Mouse (Mus musculus): ENCODE results near the gene D6Ertd527e. TPM values are rescaled to one million over a fixed set of nuclear protein-coding genes. Genes with fewer than 3 reads are reported as not detected.

Gene D6Ertd527e
- polyA plus RNA-seq, 2 experiments: 0.56 to 1.6 TPM

DNA sequence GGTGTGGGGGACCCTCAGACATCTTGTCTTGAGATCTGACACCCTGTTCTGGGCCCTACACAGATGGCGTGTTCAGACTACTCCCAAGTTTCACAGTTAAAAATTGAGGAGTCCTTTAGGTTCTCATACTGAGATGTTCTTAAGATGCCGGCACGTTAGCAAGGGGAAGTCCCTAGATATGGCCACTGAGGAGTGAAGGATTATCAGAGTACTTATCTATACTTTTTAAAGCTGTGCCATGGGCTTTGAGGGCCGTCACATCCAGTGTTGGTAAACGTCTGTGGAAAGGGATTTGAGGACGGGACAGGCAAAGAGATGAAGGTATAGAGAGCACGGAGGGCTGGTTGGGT lies 48.7 kb downstream of the D6Ertd527e start:
- no peaks in the 10 kb centered on the region for H3K9me3 ChIP-seq (ENCODE audit: control insufficient read depth, low read length)
- no peaks in the 10 kb centered on the region for H3K27me3 ChIP-seq (ENCODE audit: control insufficient read depth, insufficient read depth, low read length)
- no peak overlapping the region for H3K9ac ChIP-seq (ENCODE audit: low read depth, low read length, severe bottlenecking)
- H3K4me1 ChIP-seq (ENCODE audit: control insufficient read depth, insufficient read depth, low read length): peaks cover 30% of the 10 kb centered on the region
- TF ChIP-seq POLR2A (IDR thresholded peaks at IDR 0.05; ENCODE audit: borderline replicate concordance, extremely low read depth, insufficient read depth, insufficient read length): no peak
- DNase-seq (ENCODE audit: low spot score) (no peak), ATAC-seq (ENCODE audit: low FRiP score, low read depth) (no peak)
- no peak overlapping the region for H3K4me2 ChIP-seq (replicated peaks; ENCODE audit: low read depth, low read length, severe bottlenecking)
- no peak overlapping the region for H3K27ac ChIP-seq (replicated peaks; ENCODE audit: low read depth, low read length)
- no peak overlapping the region for H3K4me3 ChIP-seq (replicated peaks; ENCODE audit: low read length)
- peaks cover 26% of the 10 kb centered on the region; the same call in 1 of the 2 replicates for H3K36me3 ChIP-seq (ENCODE audit: control insufficient read depth, insufficient read depth, low read length)
- WGBS: 81% methylated on average over 7 of the region's 7 CpGs

DNA sequence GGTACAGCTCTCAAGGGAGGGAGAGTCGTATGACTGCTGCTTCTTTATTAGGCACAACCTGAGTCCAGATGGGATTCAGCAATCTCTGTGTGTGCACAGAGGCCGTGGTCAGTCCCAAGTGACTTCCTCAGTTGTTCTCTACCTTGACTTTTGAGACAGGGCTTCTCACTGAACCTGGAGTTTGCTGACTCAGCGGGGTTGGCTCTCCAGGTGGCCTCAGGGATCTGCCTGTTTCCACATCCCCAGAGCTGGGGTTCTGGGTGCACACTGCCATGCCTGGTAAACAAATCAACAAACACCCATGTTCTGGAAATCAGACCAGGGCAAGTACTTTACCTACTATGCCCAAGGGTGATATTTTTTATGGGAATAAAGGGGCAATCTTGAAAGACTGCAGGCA lies 49.3 kb downstream of the D6Ertd527e start:
- no peaks in the 10 kb centered on the region for H3K9me3 ChIP-seq (ENCODE audit: control insufficient read depth, low read length)
- no peak for ATAC-seq (ENCODE audit: low FRiP score, low read depth)
- H3K36me3 ChIP-seq (ENCODE audit: control insufficient read depth, insufficient read depth, low read length): peaks cover 26% of the 10 kb centered on the region; the same call in 1 of the 2 replicates
- no peak overlapping the region for H3K4me3 ChIP-seq (replicated peaks; ENCODE audit: low read length)
- H3K27me3 ChIP-seq (ENCODE audit: control insufficient read depth, insufficient read depth, low read length): no peaks in the 10 kb centered on the region
- no peak overlapping the region for H3K4me2 ChIP-seq (replicated peaks; ENCODE audit: low read depth, low read length, severe bottlenecking)
- 52% methylated on average over 3 of the region's 3 CpGs for WGBS
- H3K27ac ChIP-seq (replicated peaks; ENCODE audit: low read depth, low read length): no peak overlapping the region
- DNase-seq (ENCODE audit: low spot score): no peak
- peaks cover 30% of the 10 kb centered on the region for H3K4me1 ChIP-seq (ENCODE audit: control insufficient read depth, insufficient read depth, low read length)
- no peak for TF ChIP-seq POLR2A (IDR thresholded peaks at IDR 0.05; ENCODE audit: borderline replicate concordance, extremely low read depth, insufficient read depth, insufficient read length)
- no peak overlapping the region for H3K9ac ChIP-seq (ENCODE audit: low read depth, low read length, severe bottlenecking)

DNA sequence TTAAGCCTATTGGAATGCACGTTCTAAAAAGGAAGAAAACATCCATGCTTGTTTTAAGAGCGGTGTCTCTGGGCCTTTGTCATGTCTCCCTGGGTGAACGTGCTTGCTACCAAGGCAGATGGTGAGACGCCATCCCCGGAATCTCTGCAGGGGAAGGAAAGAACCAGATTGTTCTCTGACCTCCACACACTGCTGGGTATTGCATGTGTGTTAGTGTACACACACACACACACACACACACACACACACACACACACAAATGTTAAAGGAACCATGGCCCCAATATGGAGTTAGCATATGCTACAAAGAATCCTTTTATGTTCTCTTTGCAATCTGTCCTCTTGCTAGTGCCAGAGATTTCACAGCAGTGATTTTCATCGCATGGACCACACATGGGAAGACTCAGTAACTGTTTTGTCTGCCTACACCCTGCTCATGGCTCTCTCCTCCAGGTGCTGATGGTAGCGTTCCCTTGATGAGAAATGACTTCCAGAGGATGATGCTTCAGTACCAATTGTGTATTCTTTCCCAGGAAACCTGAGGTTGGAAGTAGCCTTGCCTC lies 53.6 kb downstream of the D6Ertd527e start:
- no peak overlapping the region for H3K27ac ChIP-seq (replicated peaks; ENCODE audit: low read depth, low read length)
- H3K4me2 ChIP-seq (replicated peaks; ENCODE audit: low read depth, low read length, severe bottlenecking): no peak overlapping the region
- no peak for DNase-seq (ENCODE audit: low spot score)
- no peak overlapping the region for H3K4me3 ChIP-seq (replicated peaks; ENCODE audit: low read length)
- H3K27me3 ChIP-seq (ENCODE audit: control insufficient read depth, insufficient read depth, low read length): no peaks in the 10 kb centered on the region
- peaks cover 22% of the 10 kb centered on the region; the same call in 1 of the 2 replicates for H3K36me3 ChIP-seq (ENCODE audit: control insufficient read depth, insufficient read depth, low read length)
- TF ChIP-seq POLR2A (IDR thresholded peaks at IDR 0.05; ENCODE audit: borderline replicate concordance, extremely low read depth, insufficient read depth, insufficient read length): no peak
- no peak overlapping the region for H3K9ac ChIP-seq (ENCODE audit: low read depth, low read length, severe bottlenecking)
- 76% methylated on average over 7 of the region's 7 CpGs for WGBS
- H3K4me1 ChIP-seq (ENCODE audit: control insufficient read depth, insufficient read depth, low read length): peaks cover 26% of the 10 kb centered on the region
- ATAC-seq (ENCODE audit: low FRiP score, low read depth): no peak
- H3K9me3 ChIP-seq (ENCODE audit: control insufficient read depth, low read length): no peaks in the 10 kb centered on the region

DNA sequence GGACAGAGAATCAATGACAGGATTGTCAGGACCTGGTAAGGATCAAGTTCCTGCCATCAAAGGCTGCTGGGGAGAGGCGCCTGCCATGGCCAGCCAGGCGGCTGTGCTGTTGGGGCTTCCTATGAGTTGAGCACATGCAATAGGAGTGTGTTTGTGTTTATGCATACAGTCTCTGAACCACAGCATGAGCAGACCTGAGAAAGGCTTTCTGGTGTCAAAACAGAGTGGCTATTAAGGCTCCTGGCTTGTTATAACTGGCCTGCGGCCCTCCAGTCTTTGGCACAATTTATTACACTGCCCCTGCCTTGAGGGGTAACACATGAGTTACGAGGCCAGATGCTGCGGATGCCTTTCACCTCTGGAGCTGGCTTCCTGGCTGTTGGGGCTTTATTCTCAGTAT lies 55.6 kb downstream of the D6Ertd527e start:
- H3K9ac ChIP-seq (ENCODE audit: low read depth, low read length, severe bottlenecking): no peak overlapping the region
- no peaks in the 10 kb centered on the region for H3K9me3 ChIP-seq (ENCODE audit: control insufficient read depth, low read length)
- H3K36me3 ChIP-seq (ENCODE audit: control insufficient read depth, insufficient read depth, low read length): peaks cover 20% of the 10 kb centered on the region; the same call in 1 of the 2 replicates
- ATAC-seq (ENCODE audit: low FRiP score, low read depth) (peak; percentile 28; the same call in 1 of the 2 replicates), DNase-seq (ENCODE audit: low spot score) (peak; percentile 42)
- WGBS: 27% methylated on average over 5 of the region's 5 CpGs
- H3K27me3 ChIP-seq (ENCODE audit: control insufficient read depth, insufficient read depth, low read length): no peaks in the 10 kb centered on the region
- TF ChIP-seq POLR2A (IDR thresholded peaks at IDR 0.05; ENCODE audit: borderline replicate concordance, extremely low read depth, insufficient read depth, insufficient read length): no peak
- H3K4me2 ChIP-seq (replicated peaks; ENCODE audit: low read depth, low read length, severe bottlenecking): no peak overlapping the region
- no peak overlapping the region for H3K4me3 ChIP-seq (replicated peaks; ENCODE audit: low read length)
- H3K27ac ChIP-seq (replicated peaks; ENCODE audit: low read depth, low read length): no peak overlapping the region
- peaks cover 19% of the 10 kb centered on the region for H3K4me1 ChIP-seq (ENCODE audit: control insufficient read depth, insufficient read depth, low read length)

DNA sequence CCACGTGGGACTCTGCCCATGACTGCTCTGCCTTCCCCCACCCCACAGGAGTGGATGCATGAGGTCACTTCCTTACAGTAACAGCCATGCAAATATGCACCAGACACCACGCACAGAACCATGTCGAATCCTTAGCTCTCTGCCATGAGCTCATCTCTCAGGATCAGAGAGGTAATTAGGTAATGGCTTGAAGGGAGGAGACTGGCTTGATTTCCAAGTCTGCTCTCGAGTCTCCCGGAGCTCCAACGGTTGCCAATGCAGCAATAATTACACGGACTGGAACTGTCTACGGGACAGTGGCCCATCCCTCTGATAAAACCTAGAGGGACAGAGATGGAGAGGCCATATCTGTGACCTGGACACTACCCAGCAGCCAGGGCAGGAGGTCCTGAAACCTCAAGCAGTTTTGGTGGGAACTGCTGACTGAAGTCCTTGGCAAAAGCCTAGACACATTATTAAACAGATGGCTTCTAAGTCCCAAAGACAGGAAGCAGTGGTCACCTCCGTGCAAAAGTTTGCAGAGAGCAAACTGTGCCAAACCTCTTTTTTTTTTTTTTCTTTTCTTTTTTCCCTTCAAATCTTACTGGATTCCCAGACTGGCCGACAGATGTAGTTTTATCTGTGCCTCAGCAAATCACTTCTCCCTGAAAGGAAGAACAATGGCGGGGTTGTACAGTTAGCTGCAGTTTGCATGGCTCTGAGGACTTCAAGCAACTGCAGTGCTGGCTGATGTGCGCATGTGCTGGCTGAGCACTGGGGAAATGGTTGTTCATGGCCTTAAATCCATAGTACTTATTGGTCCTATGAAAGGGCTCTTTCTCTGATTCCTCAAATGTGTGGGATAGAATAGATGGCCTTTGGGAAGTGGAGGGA lies 57.1 kb downstream of the D6Ertd527e start:
- Histone ChIP-seq H3K4me3 (replicated peaks; ENCODE audit: low read length) (no peak overlapping the region), H3K9ac (ENCODE audit: low read depth, low read length, severe bottlenecking) (no peak overlapping the region), H3K4me1 (ENCODE audit: control insufficient read depth, insufficient read depth, low read length) (peaks cover 31% of the 10 kb centered on the region), H3K27ac (replicated peaks; ENCODE audit: low read depth, low read length) (peak overlapping the region; percentile 53), H3K36me3 (ENCODE audit: control insufficient read depth, insufficient read depth, low read length) (peaks cover 15% of the 10 kb centered on the region; the same call in 1 of the 2 replicates), H3K9me3 (ENCODE audit: control insufficient read depth, low read length) (no peaks in the 10 kb centered on the region), H3K4me2 (replicated peaks; ENCODE audit: low read depth, low read length, severe bottlenecking) (no peak overlapping the region), H3K27me3 (ENCODE audit: control insufficient read depth, insufficient read depth, low read length) (no peaks in the 10 kb centered on the region)
- WGBS: 32% methylated on average over 12 of the region's 12 CpGs
- ATAC-seq (ENCODE audit: low FRiP score, low read depth) (peak; percentile 51; the same call in 1 of the 2 replicates), DNase-seq (ENCODE audit: low spot score) (peak; percentile 58)
- no peak for TF ChIP-seq POLR2A (IDR thresholded peaks at IDR 0.05; ENCODE audit: borderline replicate concordance, extremely low read depth, insufficient read depth, insufficient read length)

Other genes starting within 250 kb of the D6Ertd527e start
- gene Nfu1, start 95.5 kb upstream of the D6Ertd527e start, polyA plus RNA-seq (2012; rRNA removed): 136 and 141 TPM in 2 replicates
- 94.1 and 104 TPM in 2 replicates for gene Nfu1, start 95.5 kb upstream of the D6Ertd527e start, polyA plus RNA-seq (2014; fragmentation: Nextera tagmentation; extraction: Ambion mirVana)
- 35.8 and 37.7 TPM in 2 replicates for gene Gfpt1, start 61.9 kb upstream of the D6Ertd527e start, polyA plus RNA-seq (2012; rRNA removed)
- gene Gfpt1, start 61.9 kb upstream of the D6Ertd527e start, polyA plus RNA-seq (2014; fragmentation: Nextera tagmentation; extraction: Ambion mirVana): 21.5 and 22.7 TPM in 2 replicates
- 70.3 and 75.7 TPM in 2 replicates for gene Antxr1, start 231.1 kb downstream of the D6Ertd527e start, polyA plus RNA-seq (2012; rRNA removed)
- 33.8 and 39.2 TPM in 2 replicates for gene Antxr1, start 231.1 kb downstream of the D6Ertd527e start, polyA plus RNA-seq (2014; fragmentation: Nextera tagmentation; extraction: Ambion mirVana)
- gene Gkn1, start 246.2 kb downstream of the D6Ertd527e start, polyA plus RNA-seq (2012; rRNA removed): 0.15 TPM in 1 of 2 replicates, not detected in the other
- not detected in 2 replicates for gene Gkn1, start 246.2 kb downstream of the D6Ertd527e start, polyA plus RNA-seq (2014; fragmentation: Nextera tagmentation; extraction: Ambion mirVana)